Mouse (Mus musculus) layer of hippocampus, postnatal 25 days (tissue): ENCODE data around the gene Flcn. TPM values are rescaled to one million over a fixed set of nuclear protein-coding genes. Genes with fewer than 3 reads are reported as not detected.

ENCODE experiments used
- DNase-seq, 2 experiments: peaks; one replicate each; pipeline ENCODE4 v3.0.0; 2022; ENCODE audit warnings: mixed read lengths in 2 of 2, low spot score in 1 of 2; ENCODE audit errors: extremely low spot score in 1 of 2
- total RNA-seq, 2 experiments: library from RNA; stranded (reverse); gene quantifications; 2 replicates each; pipeline ENCODE4 v1.2.3; 2021

Gene Flcn
- total RNA-seq, 2 experiments from 2014 or later: 44.8 to 47.1 TPM

DNA sequence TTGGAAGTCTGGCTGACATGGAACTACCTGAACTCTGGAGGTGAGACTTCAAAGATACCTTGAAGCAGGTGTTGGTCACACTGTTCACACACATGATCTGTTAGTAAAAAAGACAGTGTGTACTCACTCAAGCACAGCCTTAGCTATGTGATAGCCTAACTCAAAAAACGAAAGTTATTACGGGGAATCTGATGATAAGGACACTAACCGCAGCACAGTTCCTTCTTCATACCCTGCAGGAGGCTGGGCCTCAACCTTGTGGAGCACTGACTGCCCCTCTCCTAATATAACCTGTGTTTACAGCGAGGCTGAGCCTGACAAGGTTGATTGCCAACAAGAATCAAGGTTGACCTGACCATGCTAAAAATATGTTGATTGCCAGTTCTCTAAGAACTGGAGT lies 35.3 kb downstream of the Flcn start:
- no peak for DNase-seq

DNA sequence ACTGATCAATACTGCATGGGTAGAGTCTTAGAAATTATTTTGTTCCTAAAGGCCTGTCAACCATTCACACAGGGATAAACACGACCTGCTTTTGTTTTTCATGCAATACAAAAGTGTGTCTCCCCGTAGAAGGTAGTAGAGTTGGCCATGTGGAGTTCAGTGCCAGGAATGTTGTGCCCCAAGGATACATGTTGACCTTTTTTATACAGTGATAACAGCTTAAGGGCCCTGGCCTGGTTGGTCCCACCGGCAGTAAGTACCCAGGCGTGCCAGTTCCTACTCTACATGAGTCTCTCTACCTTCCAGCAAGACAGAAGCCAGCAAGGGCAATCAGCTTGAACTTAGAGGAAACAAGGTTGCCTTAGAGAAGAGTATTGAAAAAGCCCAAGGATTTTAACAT lies 36.9 kb downstream of the Flcn start:
- no peak for DNase-seq

GRCm38 (mm10) chr11:59772291-59772690 lies 37.5 kb downstream of the Flcn start:
- no peak for DNase-seq

DNA sequence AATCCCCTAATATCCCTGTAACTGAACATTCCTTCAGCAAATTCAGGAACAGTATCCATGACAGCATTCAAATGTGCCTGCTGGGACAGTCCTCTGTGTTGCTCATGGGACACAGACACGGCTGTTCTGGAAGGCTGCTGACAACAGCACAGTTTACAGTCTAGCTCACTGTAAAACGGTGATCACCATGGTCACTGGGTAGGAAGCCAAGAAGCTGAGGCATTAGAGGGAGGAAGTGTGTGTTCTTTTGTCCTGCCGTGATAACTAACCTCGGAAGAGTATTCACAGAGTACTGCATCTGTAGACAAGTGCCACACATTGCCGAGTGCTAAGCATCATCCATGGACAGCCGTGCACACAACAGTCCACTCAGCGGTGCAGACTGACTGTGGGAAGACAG lies 39.1 kb downstream of the Flcn start:
- no peak for DNase-seq

- DNase-seq: no peak
Observed at GRCm38 (mm10) chr11:59769738-59770137, 40.1 kb downstream of the Flcn start.

DNA sequence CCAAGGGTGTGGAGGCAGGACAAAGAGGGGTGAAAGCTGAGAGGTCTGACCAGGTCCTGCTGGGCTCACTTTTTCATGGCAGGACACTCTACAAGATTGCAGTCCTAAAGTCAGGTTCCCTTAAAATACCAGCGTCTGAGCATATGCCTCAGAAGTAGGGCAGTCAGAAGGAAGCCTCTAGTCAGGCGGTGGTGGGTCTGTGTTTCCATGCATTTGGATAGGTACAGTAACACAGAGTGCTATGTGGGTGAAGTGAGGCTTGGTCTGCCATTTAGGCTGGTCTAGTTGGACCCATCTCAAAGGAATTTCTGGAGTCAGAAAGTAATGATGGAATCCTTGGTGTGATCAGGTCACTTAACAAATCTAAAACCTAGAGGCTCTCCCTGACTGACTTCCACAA lies 40.5 kb downstream of the Flcn start:
- DNase-seq: no peak

GRCm38 (mm10) chr11:59760796-59761195 lies 49.0 kb downstream of the Flcn start:
- no peak for DNase-seq

DNA sequence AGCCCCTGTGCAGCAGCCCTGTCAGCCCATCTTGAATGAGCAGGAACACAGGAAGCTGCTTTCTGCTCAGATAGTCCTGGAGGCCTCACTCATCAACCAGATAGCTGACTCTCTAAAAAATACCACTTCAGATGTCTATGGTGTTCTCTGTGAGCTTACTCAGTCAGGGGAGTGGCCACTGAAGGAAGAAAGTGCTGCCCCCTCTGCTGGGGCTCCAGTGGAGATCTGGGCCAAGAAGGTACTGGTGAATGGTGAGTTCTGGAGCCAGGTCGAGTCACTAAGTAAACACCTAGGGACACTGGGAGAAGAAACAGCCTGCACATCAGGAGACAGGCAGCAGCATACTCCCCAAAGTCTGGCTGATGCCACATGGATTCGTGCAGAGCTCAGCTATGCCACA lies 50.2 kb downstream of the Flcn start:
- DNase-seq: no peak

- DNase-seq: no peak
Observed at GRCm38 (mm10) chr11:59759178-59759577, 50.6 kb downstream of the Flcn start.

GRCm38 (mm10) chr11:59758191-59758985 lies 51.4 kb downstream of the Flcn start:
- no peak for DNase-seq

- no peak for DNase-seq
Observed at GRCm38 (mm10) chr11:59756351-59756750, 53.5 kb downstream of the Flcn start.

- DNase-seq: no peak
Observed at GRCm38 (mm10) chr11:59754504-59754903, 55.3 kb downstream of the Flcn start.

GRCm38 (mm10) chr11:59749050-59749449 lies 60.8 kb downstream of the Flcn start:
- no peak for DNase-seq

- peak in 1 of 2 experiments; percentile 58 for DNase-seq
Observed at GRCm38 (mm10) chr11:59746614-59747013, 63.2 kb downstream of the Flcn start.

- no peak for DNase-seq
Observed at GRCm38 (mm10) chr11:59745851-59746250, 64.0 kb downstream of the Flcn start.

DNA sequence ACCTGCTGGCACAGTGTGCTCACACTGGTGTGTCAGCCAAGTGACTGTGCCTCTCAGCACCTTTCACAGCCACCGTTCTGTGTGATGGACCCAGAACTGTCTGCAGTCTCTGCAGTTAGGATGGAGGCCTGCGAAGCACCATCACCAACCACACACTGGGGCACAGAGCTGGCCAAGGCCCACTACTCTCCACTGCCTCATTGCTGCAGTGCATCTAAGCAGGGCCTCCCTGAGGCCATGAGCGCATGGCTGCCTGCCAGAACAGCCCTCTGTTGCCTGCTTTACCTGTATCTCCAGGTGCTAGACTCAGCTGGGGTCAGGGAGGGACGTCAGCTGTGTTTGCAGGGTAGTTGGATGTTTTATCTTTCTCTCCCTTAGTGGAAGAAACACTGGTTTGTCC lies 65.4 kb downstream of the Flcn start:
- DNase-seq: no peak

DNA sequence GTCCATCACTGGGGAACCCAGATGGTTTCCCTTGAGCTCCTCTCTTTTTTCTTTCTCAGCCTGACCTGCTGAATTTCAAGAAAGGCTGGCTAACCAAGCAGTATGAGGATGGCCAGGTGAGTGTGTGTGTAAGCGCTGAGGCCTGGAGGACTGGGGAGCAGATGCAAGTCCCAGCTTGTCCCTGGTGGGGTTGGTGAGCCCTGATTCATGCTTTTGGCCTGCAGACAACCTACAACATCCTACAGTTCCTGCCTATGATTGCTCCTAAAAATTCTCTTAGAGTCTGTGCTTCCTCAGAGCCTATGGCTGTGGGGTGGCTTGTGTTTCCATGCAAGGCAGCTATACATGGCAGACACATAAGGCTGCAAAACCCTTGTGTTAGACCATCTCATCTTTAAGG lies 66.1 kb downstream of the Flcn start:
- DNase-seq: no peak

- no peak for DNase-seq
Observed at GRCm38 (mm10) chr11:59743307-59743706, 66.5 kb downstream of the Flcn start.

GRCm38 (mm10) chr11:59741915-59742314 lies 67.9 kb downstream of the Flcn start:
- no peak for DNase-seq
